Mouse (Mus musculus): ENCODE data around the gene Hhipl2. TPM values are rescaled to one million over a fixed set of nuclear protein-coding genes. Genes with fewer than 3 reads are reported as not detected.

Gene Hhipl2
- polyA plus RNA-seq, 1 experiment from 2014 or later, result 0.55 TPM

DNA sequence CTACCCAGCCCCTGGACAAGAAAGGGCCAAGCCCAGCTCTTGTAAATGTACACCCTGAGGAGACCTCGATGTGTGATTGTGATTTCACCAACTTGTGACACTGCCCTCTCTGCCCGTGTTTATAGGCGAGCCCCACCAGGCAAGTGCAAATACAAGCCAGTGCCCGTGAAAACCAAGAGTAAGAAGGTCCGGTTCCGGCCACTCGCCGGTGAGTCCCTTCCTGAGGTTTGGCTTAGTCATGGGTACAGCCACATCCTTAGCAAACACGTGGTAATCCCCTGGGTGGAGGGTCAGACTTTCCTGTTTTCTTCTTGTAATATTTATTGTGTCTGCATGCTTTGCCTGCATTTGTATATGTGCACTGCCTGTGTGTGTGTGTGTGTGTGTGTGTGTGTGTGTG lies 16.9 kb downstream of the Hhipl2 start:
- no peaks in the 10 kb centered on the region for H3K27me3 ChIP-seq (ENCODE audit: control insufficient read depth, insufficient read depth, low read length)
- H3K27ac ChIP-seq (ENCODE audit: low read length), result no peak overlapping the region
- WGBS, result 84% methylated on average over 9 of the region's 9 CpGs
- peaks cover 5% of the 10 kb centered on the region; the same call in 1 of the 2 replicates for H3K4me1 ChIP-seq (ENCODE audit: control insufficient read depth, insufficient read depth, low read length)
- H3K4me2 ChIP-seq (ENCODE audit: low read depth, low read length), result no peak overlapping the region
- H3K9me3 ChIP-seq (replicated peaks; ENCODE audit: control insufficient read depth, low read length), result 0 out of 2 replicates have a peak, but pooled peaks cover 2% of the 10 kb centered on the region
- H3K4me3 ChIP-seq (ENCODE audit: low read length), result no peak overlapping the region
- no peaks in the 10 kb centered on the region for H3K36me3 ChIP-seq (ENCODE audit: control insufficient read depth, insufficient read depth)
- ATAC-seq (replicated peaks; ENCODE audit: extremely low read depth, insufficient read depth, low FRiP score), result no peak
- H3K9ac ChIP-seq (ENCODE audit: low read length), result no peak overlapping the region

DNA sequence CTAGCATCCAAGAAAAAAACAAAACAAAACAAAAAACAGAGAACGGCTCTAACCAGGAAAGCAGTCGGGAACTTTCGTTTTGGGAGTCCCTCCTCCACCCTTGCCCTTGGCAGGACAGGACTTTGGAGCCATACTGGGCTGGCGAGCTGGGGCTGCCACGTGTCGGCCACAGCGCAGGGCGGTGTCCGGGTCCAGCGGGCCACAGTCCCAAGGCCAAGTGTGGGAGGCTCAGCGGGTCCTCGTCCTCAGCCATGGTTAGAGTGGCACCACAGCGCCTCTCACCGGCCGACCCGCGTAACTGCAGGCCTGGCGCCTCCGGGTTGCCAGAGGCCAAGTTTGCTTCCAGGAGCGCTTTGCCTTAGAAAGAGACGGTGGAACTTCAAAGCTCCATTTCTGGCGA lies 21.0 kb downstream of the Hhipl2 start:
- Histone ChIP-seq H3K4me1 (ENCODE audit: control insufficient read depth, insufficient read depth, low read length) (peaks cover 10% of the 10 kb centered on the region), H3K9me3 (replicated peaks; ENCODE audit: control insufficient read depth, low read length) (0 out of 2 replicates have a peak, but pooled peaks cover 5% of the 10 kb centered on the region), H3K27ac (ENCODE audit: low read length) (no peak overlapping the region), H3K4me2 (ENCODE audit: low read depth, low read length) (peak overlapping the region; percentile 71), H3K36me3 (ENCODE audit: control insufficient read depth, insufficient read depth) (no peaks in the 10 kb centered on the region), H3K27me3 (ENCODE audit: control insufficient read depth, insufficient read depth, low read length) (no peaks in the 10 kb centered on the region), H3K4me3 (ENCODE audit: low read length) (peak overlapping the region; percentile 53), H3K9ac (ENCODE audit: low read length) (peak overlapping the region; percentile 68)
- 22% methylated on average over 22 of the region's 22 CpGs for WGBS
- 0 out of 2 replicates have a peak, but pooled peaks have one; percentile 35 for ATAC-seq (replicated peaks; ENCODE audit: extremely low read depth, insufficient read depth, low FRiP score)

DNA sequence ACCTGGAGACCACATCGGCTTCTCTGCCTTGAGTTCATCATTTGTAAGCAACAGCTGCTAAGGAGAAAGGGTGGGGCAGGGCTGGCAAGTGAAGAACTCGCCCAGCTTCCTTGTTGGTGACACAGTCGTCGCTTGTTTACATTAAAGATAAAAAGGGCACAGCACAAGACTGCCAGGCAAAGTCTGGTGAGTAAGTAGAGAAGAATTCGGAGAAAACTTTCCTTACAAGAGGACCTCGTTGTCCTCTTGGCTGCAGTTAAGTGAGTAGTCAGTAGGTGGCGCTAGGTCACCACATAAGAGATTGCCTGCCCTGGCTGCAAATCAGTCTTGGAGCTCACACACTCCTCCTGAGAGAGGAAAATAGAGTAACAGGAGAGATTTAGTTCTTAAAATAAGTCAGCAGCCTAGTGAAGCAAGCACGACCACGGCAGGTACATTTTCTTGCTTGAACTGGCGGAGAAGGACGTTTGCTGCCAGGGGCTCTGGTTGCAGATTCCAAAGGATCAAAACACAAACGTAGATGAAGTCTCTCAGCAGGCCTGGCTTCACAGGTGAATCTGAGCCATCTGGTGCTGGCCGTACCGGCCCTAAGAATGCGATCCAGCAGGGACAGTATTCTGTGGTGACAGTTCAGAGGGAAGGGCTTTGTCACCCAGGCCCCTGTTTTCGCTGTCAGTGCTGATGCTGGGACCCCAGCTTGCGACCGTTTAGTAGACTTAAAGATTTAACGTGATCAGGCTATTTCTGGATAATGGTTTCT lies 24.2 kb downstream of the Hhipl2 start:
- 20% methylated on average over 19 of the region's 19 CpGs for WGBS
- ATAC-seq (replicated peaks; ENCODE audit: extremely low read depth, insufficient read depth, low FRiP score), result peak; percentile 66
- Histone ChIP-seq H3K36me3 (ENCODE audit: control insufficient read depth, insufficient read depth) (no peaks in the 10 kb centered on the region), H3K4me1 (ENCODE audit: control insufficient read depth, insufficient read depth, low read length) (peaks cover 10% of the 10 kb centered on the region), H3K9ac (ENCODE audit: low read length) (no peak overlapping the region), H3K4me3 (ENCODE audit: low read length) (no peak overlapping the region), H3K27ac (ENCODE audit: low read length) (no peak overlapping the region), H3K4me2 (ENCODE audit: low read depth, low read length) (peak overlapping the region; percentile 47), H3K9me3 (replicated peaks; ENCODE audit: control insufficient read depth, low read length) (0 out of 2 replicates have a peak, but pooled peaks cover 3% of the 10 kb centered on the region), H3K27me3 (ENCODE audit: control insufficient read depth, insufficient read depth, low read length) (no peaks in the 10 kb centered on the region)

DNA sequence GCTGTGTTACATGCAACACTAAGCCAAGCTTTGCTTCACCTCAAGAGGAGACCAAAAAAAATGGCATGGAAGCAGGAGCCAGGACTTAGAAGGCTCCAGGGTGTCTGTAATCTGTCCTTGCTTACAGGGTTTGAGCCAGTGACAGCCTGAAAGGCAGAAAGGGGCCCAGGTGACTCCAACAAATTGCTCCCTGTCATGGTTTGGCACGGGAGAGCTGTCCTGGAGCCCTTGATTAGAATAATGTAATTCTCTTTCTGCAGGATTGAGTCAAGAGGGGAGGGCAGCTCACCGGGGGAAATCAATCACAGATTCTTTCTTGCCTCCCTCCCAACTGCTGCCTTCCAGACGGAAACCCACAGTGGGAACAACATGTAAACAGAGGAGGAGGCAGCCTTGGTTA lies 35.1 kb downstream of the Hhipl2 start:
- Histone ChIP-seq H3K4me3 (ENCODE audit: low read length) (no peak overlapping the region), H3K4me2 (ENCODE audit: low read depth, low read length) (no peak overlapping the region), H3K27me3 (ENCODE audit: control insufficient read depth, insufficient read depth, low read length) (no peaks in the 10 kb centered on the region), H3K9ac (ENCODE audit: low read length) (no peak overlapping the region), H3K36me3 (ENCODE audit: control insufficient read depth, insufficient read depth) (no peaks in the 10 kb centered on the region), H3K27ac (ENCODE audit: low read length) (no peak overlapping the region), H3K9me3 (replicated peaks; ENCODE audit: control insufficient read depth, low read length) (peaks cover 4% of the 10 kb centered on the region; the same call in 1 of the 2 replicates), H3K4me1 (ENCODE audit: control insufficient read depth, insufficient read depth, low read length) (0 out of 2 replicates have a peak, but pooled peaks cover 2% of the 10 kb centered on the region)
- 27% methylated on average over 3 of the region's 3 CpGs for WGBS
- no peak for ATAC-seq (replicated peaks; ENCODE audit: extremely low read depth, insufficient read depth, low FRiP score)

Other genes starting within 250 kb of the Hhipl2 start
- gene Disp1, start 196.7 kb upstream of the Hhipl2 start, polyA plus RNA-seq (2015; fragmentation: Nextera tagmentation; extraction: Ambion mirVana), result 9.9 and 10.3 TPM in 2 replicates
- 25.0 and 31.2 TPM in 2 replicates for gene Aida, start 121.6 kb upstream of the Hhipl2 start, polyA plus RNA-seq (2015; fragmentation: Nextera tagmentation; extraction: Ambion mirVana)
- gene Brox, start 120.9 kb upstream of the Hhipl2 start, polyA plus RNA-seq (2015; fragmentation: Nextera tagmentation; extraction: Ambion mirVana), result 46.9 and 48.1 TPM in 2 replicates
- 57.7 and 66.7 TPM in 2 replicates for gene Mia3, start 48.7 kb upstream of the Hhipl2 start, polyA plus RNA-seq (2015; fragmentation: Nextera tagmentation; extraction: Ambion mirVana)
- gene Taf1a, start 29.2 kb upstream of the Hhipl2 start, polyA plus RNA-seq (2015; fragmentation: Nextera tagmentation; extraction: Ambion mirVana), result 13.3 and 15.0 TPM in 2 replicates

Measured in heart, embryonic 16.5 days (tissue).